Mouse (Mus musculus): ENCODE results near the gene Insl6. TPM values are rescaled to one million over a fixed set of nuclear protein-coding genes. Genes with fewer than 3 reads are reported as not detected.

The Insl6 gene
- polyA plus RNA-seq (2015; fragmentation: Nextera tagmentation; extraction: Ambion mirVana) = 19.1 and 19.9 TPM in 2 replicates

DNA sequence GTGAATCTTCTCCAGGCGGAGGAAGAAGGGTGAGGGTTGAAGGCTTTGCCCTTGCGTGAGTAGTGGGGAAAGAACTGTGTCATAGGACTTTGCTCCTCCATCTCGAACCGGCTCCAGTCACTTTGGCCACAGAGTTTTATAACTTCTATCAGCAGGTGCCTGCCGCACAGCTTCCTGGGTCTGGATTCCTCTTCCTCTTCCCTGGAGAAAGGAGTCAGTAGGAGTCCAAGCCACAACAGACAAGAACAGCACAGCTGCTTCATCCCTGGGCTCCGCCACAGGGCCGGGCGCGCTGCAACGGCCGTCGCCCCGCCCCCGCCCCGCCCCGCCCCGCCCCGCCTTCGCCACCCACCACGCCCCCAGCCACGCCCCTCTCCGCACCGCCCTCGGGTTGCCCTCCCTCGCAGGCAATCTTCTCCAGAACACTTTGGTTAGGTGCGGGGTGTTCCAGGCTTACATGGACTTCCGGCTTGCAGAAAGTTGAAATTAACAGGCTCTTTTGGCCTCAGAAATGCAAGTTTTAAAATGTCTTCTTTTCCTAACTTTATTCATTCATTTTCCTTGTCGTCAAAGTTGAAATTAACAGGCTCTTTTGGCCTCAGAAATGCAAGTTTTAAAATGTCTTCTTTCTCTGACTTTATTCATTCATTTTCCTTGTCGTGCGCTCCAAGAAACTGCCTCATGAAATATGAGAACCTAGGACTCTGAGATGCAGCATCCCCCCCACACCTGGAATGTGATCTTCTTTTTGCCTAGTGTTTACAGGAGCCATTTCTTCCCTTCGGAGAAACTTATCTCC, at the start of gene Insl6:
Gene Insl6 (minus strand): TSS at position 304 of the 799 bp plus-strand sequence.
- peak within 1 kb of the TSS; percentile 64 for H3K9ac ChIP-seq (ENCODE audit: low read depth, low read length)
- WGBS = 3% methylated on average over 31 of the region's 31 CpGs
- H3K4me1 ChIP-seq (ENCODE audit: control insufficient read depth, insufficient read depth, low read length) = peaks cover 7% of the 10 kb centered on the region; the same call in 1 of the 2 replicates
- H3K4me3 ChIP-seq (ENCODE audit: low read length) = peak within 1 kb of the TSS; percentile 45
- no peaks in the 10 kb centered on the region for H3K27me3 ChIP-seq (replicated peaks; ENCODE audit: control insufficient read depth, insufficient read depth, low read length)
- H3K27ac ChIP-seq (ENCODE audit: low read length) = peak within 1 kb of the TSS; percentile 69
- ATAC-seq = peak; percentile 98
- no peaks in the 10 kb centered on the region for H3K9me3 ChIP-seq (ENCODE audit: control insufficient read depth, low read length)
- no peaks in the 10 kb centered on the region for H3K36me3 ChIP-seq (ENCODE audit: control insufficient read depth, insufficient read depth, low read length)
- peak within 1 kb of the TSS; percentile 73 for H3K4me2 ChIP-seq (ENCODE audit: low read depth, low read length)

DNA sequence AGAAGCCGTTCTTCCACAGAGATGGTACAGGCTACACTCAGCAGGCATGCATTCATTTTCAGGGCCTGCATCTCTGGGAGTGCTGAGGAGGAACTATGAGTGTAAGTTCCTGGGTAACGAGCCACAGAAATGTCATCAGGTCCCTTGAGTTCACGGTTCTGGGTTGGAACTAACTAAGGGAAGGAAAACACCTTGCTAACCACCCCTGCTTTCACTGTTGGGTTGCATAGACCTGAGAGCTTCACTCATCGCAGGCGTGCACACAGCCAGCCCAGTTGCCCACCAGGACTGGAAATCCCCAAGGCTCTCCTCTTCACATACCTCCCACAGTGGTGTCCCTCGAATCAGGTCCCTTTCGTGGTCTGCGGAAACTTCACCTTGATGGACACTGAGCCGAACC, 49.8 kb upstream of the Insl6 start:
- 91% methylated on average over 9 of the region's 9 CpGs for WGBS
- H3K9ac ChIP-seq (ENCODE audit: low read depth, low read length) = no peak overlapping the region
- no peaks in the 10 kb centered on the region for H3K36me3 ChIP-seq (ENCODE audit: control insufficient read depth, insufficient read depth, low read length)
- no peaks in the 10 kb centered on the region for H3K27me3 ChIP-seq (replicated peaks; ENCODE audit: control insufficient read depth, insufficient read depth, low read length)
- H3K27ac ChIP-seq (ENCODE audit: low read length) = no peak overlapping the region
- no peaks in the 10 kb centered on the region for H3K9me3 ChIP-seq (ENCODE audit: control insufficient read depth, low read length)
- no peak overlapping the region for H3K4me3 ChIP-seq (ENCODE audit: low read length)
- H3K4me2 ChIP-seq (ENCODE audit: low read depth, low read length) = no peak overlapping the region
- H3K4me1 ChIP-seq (ENCODE audit: control insufficient read depth, insufficient read depth, low read length) = no peaks in the 10 kb centered on the region
- ATAC-seq = no peak

DNA sequence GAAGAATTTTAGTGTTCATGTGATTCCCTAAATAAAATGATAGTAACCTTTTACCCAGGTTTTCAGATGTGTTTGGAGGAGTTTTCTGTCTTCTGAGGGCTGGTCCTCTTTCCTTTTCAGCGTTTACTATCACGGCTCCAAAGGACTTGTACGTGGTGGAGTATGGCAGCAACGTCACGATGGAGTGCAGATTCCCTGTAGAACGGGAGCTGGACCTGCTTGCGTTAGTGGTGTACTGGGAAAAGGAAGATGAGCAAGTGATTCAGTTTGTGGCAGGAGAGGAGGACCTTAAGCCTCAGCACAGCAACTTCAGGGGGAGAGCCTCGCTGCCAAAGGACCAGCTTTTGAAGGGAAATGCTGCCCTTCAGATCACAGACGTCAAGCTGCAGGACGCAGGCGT, 48.3 kb upstream of the Insl6 start:
- Histone ChIP-seq H3K9me3 (ENCODE audit: control insufficient read depth, low read length) (no peaks in the 10 kb centered on the region), H3K4me2 (ENCODE audit: low read depth, low read length) (no peak overlapping the region), H3K36me3 (ENCODE audit: control insufficient read depth, insufficient read depth, low read length) (no peaks in the 10 kb centered on the region), H3K27me3 (replicated peaks; ENCODE audit: control insufficient read depth, insufficient read depth, low read length) (no peaks in the 10 kb centered on the region), H3K4me1 (ENCODE audit: control insufficient read depth, insufficient read depth, low read length) (no peaks in the 10 kb centered on the region), H3K27ac (ENCODE audit: low read length) (no peak overlapping the region), H3K4me3 (ENCODE audit: low read length) (no peak overlapping the region), H3K9ac (ENCODE audit: low read depth, low read length) (0 out of 2 replicates have a peak overlapping the region, but pooled peaks have one; percentile 29)
- ATAC-seq = no peak
- 41% methylated on average over 11 of the region's 11 CpGs for WGBS

DNA sequence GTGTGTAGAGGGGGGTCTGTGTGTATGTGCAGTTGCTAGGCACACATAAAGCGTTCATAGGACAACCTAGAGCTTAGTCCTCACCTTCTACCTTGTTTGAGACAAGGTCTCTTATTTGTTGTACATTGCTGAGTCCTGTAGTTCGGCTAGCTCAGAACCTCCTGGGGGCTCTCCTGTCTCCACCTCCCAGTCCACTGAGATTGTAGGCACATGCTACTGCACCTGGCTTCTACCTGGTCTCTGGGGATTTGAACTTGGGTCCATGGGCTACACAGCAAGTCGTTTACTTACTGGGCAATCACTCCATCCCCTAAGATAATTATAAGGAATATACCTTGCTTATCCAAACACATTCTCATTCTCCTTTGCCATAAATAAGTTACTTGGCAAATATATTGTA, 47.5 kb upstream of the Insl6 start:
- H3K9ac ChIP-seq (ENCODE audit: low read depth, low read length) = no peak overlapping the region
- H3K4me2 ChIP-seq (ENCODE audit: low read depth, low read length) = no peak overlapping the region
- H3K27ac ChIP-seq (ENCODE audit: low read length) = no peak overlapping the region
- no peak for ATAC-seq
- 85% methylated on average over 3 of the region's 3 CpGs for WGBS
- no peaks in the 10 kb centered on the region for H3K4me1 ChIP-seq (ENCODE audit: control insufficient read depth, insufficient read depth, low read length)
- H3K4me3 ChIP-seq (ENCODE audit: low read length) = no peak overlapping the region
- H3K36me3 ChIP-seq (ENCODE audit: control insufficient read depth, insufficient read depth, low read length) = no peaks in the 10 kb centered on the region
- H3K27me3 ChIP-seq (replicated peaks; ENCODE audit: control insufficient read depth, insufficient read depth, low read length) = no peaks in the 10 kb centered on the region
- H3K9me3 ChIP-seq (ENCODE audit: control insufficient read depth, low read length) = no peaks in the 10 kb centered on the region

DNA sequence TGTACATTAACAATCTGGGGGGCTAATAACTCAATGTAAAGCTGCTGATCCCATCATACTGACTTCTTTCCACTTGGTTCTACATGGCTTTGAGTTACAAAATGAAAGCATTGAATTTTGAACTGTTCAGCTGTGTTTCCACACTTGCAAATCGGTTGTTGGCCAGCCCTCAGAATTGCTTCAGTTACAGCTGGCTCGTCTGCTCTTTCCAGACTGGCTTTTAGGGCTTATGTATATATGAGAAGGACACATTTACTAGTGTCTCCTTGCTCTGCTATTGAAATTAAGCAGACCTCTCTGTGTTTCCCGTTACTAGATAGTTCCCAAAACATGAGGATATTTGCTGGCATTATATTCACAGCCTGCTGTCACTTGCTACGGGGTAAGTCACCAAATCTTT, 47.0 kb upstream of the Insl6 start:
- WGBS = 45% methylated on average over 4 of the region's 4 CpGs
- Histone ChIP-seq H3K36me3 (ENCODE audit: control insufficient read depth, insufficient read depth, low read length) (no peaks in the 10 kb centered on the region), H3K9me3 (ENCODE audit: control insufficient read depth, low read length) (no peaks in the 10 kb centered on the region), H3K4me1 (ENCODE audit: control insufficient read depth, insufficient read depth, low read length) (no peaks in the 10 kb centered on the region), H3K4me3 (ENCODE audit: low read length) (peak overlapping the region; percentile 12; the same call in 1 of the 2 replicates), H3K27me3 (replicated peaks; ENCODE audit: control insufficient read depth, insufficient read depth, low read length) (no peaks in the 10 kb centered on the region), H3K9ac (ENCODE audit: low read depth, low read length) (peak overlapping the region; percentile 18; the same call in 1 of the 2 replicates), H3K27ac (ENCODE audit: low read length) (peak overlapping the region; percentile 48; the same call in 1 of the 2 replicates), H3K4me2 (ENCODE audit: low read depth, low read length) (peak overlapping the region; percentile 38)
- ATAC-seq = peak; percentile 41

DNA sequence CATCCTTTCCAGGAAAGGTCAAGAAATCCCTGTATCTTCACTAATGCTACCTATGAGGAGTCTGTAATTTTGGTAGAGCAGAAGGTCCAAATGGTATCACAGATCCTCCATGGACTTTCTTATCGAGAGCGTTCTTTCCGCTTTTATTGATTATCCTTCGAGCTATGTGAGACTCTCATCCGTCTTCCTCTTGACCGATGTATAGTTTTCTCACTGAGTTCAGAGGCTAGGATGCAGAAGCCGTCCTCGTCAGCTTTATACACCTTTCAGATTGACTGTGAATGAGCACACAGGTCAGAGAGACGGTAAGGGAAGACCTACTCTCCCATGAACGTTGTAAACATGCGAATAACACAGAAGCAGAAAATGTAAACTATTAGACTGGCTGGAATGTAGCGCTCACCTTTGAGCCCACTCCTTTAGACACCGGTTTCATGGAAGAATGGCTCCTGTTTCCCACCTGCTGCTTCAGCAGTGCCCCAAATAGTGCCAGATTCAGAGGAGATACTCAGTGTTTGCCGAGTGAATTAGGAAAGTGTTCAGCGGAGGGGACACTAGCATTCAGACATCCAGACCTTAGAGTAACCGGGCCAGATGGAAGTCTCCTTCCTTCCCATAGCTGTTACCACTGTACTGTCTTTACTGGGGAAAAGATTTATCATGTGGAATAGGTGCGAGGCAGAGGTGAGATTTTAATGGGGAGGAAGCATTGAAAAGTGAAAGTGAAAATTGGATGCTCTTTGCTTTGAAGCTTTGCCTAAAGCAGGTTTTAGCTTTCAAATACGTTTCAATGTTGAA, 46.3 kb upstream of the Insl6 start:
- no peak for ATAC-seq
- 0 out of 2 replicates have a peak, but pooled peaks cover 3% of the 10 kb centered on the region for H3K4me1 ChIP-seq (ENCODE audit: control insufficient read depth, insufficient read depth, low read length)
- 62% methylated on average over 18 of the region's 18 CpGs for WGBS
- H3K4me2 ChIP-seq (ENCODE audit: low read depth, low read length) = peak overlapping the region; percentile 38
- H3K27ac ChIP-seq (ENCODE audit: low read length) = peak overlapping the region; percentile 48
- peak overlapping the region; percentile 12; the same call in 1 of the 2 replicates for H3K4me3 ChIP-seq (ENCODE audit: low read length)
- H3K9me3 ChIP-seq (ENCODE audit: control insufficient read depth, low read length) = no peaks in the 10 kb centered on the region
- H3K9ac ChIP-seq (ENCODE audit: low read depth, low read length) = peak overlapping the region; percentile 18; the same call in 1 of the 2 replicates
- no peaks in the 10 kb centered on the region for H3K27me3 ChIP-seq (replicated peaks; ENCODE audit: control insufficient read depth, insufficient read depth, low read length)
- no peaks in the 10 kb centered on the region for H3K36me3 ChIP-seq (ENCODE audit: control insufficient read depth, insufficient read depth, low read length)

DNA sequence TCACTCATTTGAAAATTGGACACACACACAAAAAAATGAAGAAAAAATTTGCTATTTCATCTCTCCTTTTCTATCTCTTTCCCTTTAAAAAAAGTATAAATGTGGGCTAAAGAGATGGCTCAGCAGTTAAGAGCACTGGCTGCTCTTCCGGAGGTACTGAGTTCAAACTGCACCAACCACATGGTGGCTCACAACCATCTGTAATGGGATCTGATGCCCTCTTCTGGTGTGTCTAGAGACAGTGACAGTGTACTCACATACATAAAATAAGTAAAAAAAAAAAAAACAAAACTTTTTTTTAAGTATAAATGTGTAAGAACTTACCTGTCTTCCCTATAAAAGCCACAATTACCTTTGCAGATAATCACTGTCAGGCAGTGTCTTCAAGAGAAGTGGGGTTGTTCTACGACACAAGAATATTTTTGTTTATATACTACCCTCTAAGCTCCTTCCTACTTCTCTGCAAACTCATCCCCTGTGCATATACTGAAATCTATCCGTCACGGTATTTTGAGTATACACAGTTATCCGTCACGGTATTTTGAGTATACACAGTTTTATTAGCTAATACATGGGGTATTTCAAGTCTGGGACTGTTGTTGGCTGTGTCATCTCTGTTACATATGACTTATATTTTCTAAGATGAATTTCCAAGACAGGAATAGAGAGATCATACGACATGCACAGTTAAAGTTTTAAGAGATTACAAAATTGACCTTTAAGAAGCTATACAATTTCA, 45.6 kb upstream of the Insl6 start:
- H3K9me3 ChIP-seq (ENCODE audit: control insufficient read depth, low read length) = no peaks in the 10 kb centered on the region
- 0 out of 2 replicates have a peak, but pooled peaks cover 3% of the 10 kb centered on the region for H3K4me1 ChIP-seq (ENCODE audit: control insufficient read depth, insufficient read depth, low read length)

DNA sequence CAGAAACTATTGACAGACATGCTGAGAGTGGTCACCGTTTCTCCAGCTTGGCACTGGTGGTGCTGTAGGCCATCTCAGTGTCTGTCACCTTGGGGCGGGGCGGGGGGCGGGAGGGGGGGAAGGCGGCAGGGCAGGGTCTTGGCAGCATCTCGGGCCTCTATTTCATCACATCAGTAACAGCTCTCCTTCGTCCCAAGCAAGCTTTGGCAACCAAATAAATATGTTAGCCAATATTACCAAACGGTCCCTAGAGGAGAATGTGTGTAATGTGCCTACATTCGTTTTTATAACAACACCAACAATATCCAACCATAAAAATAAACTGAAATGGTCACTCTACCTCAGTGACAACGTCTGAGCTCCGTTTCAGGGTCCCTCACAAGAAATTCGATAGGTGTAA, 45.0 kb upstream of the Insl6 start:
- ATAC-seq = no peak
- Histone ChIP-seq H3K36me3 (ENCODE audit: control insufficient read depth, insufficient read depth, low read length) (no peaks in the 10 kb centered on the region), H3K27me3 (replicated peaks; ENCODE audit: control insufficient read depth, insufficient read depth, low read length) (no peaks in the 10 kb centered on the region), H3K4me2 (ENCODE audit: low read depth, low read length) (no peak overlapping the region), H3K4me1 (ENCODE audit: control insufficient read depth, insufficient read depth, low read length) (0 out of 2 replicates have a peak, but pooled peaks cover 3% of the 10 kb centered on the region), H3K27ac (ENCODE audit: low read length) (no peak overlapping the region), H3K4me3 (ENCODE audit: low read length) (no peak overlapping the region), H3K9ac (ENCODE audit: low read depth, low read length) (no peak overlapping the region), H3K9me3 (ENCODE audit: control insufficient read depth, low read length) (no peaks in the 10 kb centered on the region)
- WGBS = 71% methylated on average over 12 of the region's 12 CpGs

More for the DNA sequence above, 45.6 kb upstream of the Insl6 start:
- H3K27me3 ChIP-seq (replicated peaks; ENCODE audit: control insufficient read depth, insufficient read depth, low read length) = no peaks in the 10 kb centered on the region
- no peak overlapping the region for H3K4me2 ChIP-seq (ENCODE audit: low read depth, low read length)
- H3K9ac ChIP-seq (ENCODE audit: low read depth, low read length) = no peak overlapping the region
- no peak overlapping the region for H3K27ac ChIP-seq (ENCODE audit: low read length)
- no peak overlapping the region for H3K4me3 ChIP-seq (ENCODE audit: low read length)
- ATAC-seq = no peak
- no peaks in the 10 kb centered on the region for H3K36me3 ChIP-seq (ENCODE audit: control insufficient read depth, insufficient read depth, low read length)
- WGBS = 76% methylated on average over 7 of the region's 7 CpGs
